8 mouse cellular contexts compared by ENCODE assay signal in the genomic region with DNA sequence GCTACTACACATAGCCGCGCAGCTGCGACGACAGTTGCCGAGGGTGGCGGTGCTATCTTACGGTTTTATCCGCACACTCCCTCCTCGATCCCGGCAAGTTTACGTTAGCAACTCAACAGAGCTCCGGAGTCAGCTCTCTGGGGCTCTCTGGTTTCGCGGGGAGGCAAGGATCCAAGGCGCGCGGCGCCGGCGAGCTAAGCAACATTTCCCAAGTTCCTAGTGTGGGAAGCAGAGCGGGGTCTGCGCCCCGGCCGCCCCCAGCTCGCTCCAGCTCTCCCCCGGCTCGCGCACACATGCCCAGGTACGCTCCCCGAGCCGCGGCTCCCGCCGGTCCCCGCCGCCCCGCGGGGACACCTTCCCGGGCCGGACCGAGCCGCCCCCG. TPM values are rescaled to one million over a fixed set of nuclear protein-coding genes. Genes with fewer than 3 reads are reported as not detected.
DNase-seq lines count a peak whose midpoint lies in the region; ATAC-seq and TF ChIP-seq lines count a peak whose summit lies in the region.

No protein-coding gene starts in this region.

- peak; percentile 74 for ATAC-seq in embryonic facial prominence, embryonic 14.5 days (ENCODE audit: low read depth)
- ATAC-seq in heart, embryonic 16.5 days (replicated peaks; ENCODE audit: extremely low read depth, insufficient read depth, low FRiP score), result peak; percentile 33
- peak; percentile 64 for ATAC-seq in limb, embryonic 14.5 days (ENCODE audit: low FRiP score, low read depth)
- peak; percentile 68 for ATAC-seq in midbrain, postnatal 0 days (ENCODE audit: low FRiP score)

- no peak for TF ChIP-seq POLR2A in ES-Bruce4 (IDR thresholded peaks at IDR 0.05; ENCODE audit: insufficient read depth, low read length)
- no peak for TF ChIP-seq POLR2A in limb, embryonic 14.5 days (IDR thresholded peaks at IDR 0.05; ENCODE audit: borderline replicate concordance, extremely low read depth, insufficient read depth, insufficient read length)

- DNase-seq in heart, embryonic 10.5 days (ENCODE audit: low spot score), result no peak
- DNase-seq in heart, adult 11 months, result no peak
- peak; percentile 74 for DNase-seq in embryonic facial prominence, embryonic 14.5 days (ENCODE audit: low spot score)
- peak; percentile 76 for DNase-seq in limb, embryonic 14.5 days (ENCODE audit: low spot score)
- DNase-seq in midbrain, postnatal 0 days (ENCODE audit: low spot score), result peak; percentile 34
- peak; percentile 70 for DNase-seq in thymus, postnatal 14 days

- H3K9ac ChIP-seq in ES-Bruce4 (ENCODE audit: low read depth, poor library complexity, severe bottlenecking), result peak overlapping the region; percentile 99
- H3K9ac ChIP-seq in embryonic facial prominence, embryonic 14.5 days (ENCODE audit: low read depth, low read length), result peak overlapping the region; percentile 97
- peak overlapping the region; percentile 99 for H3K9ac ChIP-seq in heart, embryonic 16.5 days (ENCODE audit: low read length)
- peak overlapping the region; percentile 88 for H3K9ac ChIP-seq in limb, embryonic 14.5 days (ENCODE audit: low read depth, low read length, severe bottlenecking)
- peak overlapping the region; percentile 77 for H3K9ac ChIP-seq in midbrain, postnatal 0 days (replicated peaks; ENCODE audit: low read length, poor library complexity, severe bottlenecking)

- H3K4me2 ChIP-seq in embryonic facial prominence, embryonic 14.5 days (ENCODE audit: low read depth, low read length), result peak overlapping the region; percentile 74
- peak overlapping the region; percentile 76 for H3K4me2 ChIP-seq in heart, embryonic 16.5 days (ENCODE audit: low read depth, low read length)
- H3K4me2 ChIP-seq in limb, embryonic 14.5 days (replicated peaks; ENCODE audit: low read depth, low read length, severe bottlenecking), result peak overlapping the region; percentile 66
- peak overlapping the region; percentile 79 for H3K4me2 ChIP-seq in midbrain, postnatal 0 days (ENCODE audit: low read depth, low read length, poor library complexity, severe bottlenecking)

- TF ChIP-seq EP300 in ES-Bruce4 (IDR thresholded peaks at IDR 0.05; ENCODE audit: insufficient read depth, low read depth, low read length), result no peak

- H3K9me3 ChIP-seq in heart, embryonic 10.5 days, result no peaks in the 10 kb centered on the region
- no peaks in the 10 kb centered on the region for H3K9me3 ChIP-seq in ES-Bruce4 (replicated peaks; ENCODE audit: control insufficient read depth, insufficient read depth, low read length, poor library complexity, severe bottlenecking)
- H3K9me3 ChIP-seq in embryonic facial prominence, embryonic 14.5 days (ENCODE audit: control insufficient read depth, low read length), result no peaks in the 10 kb centered on the region
- no peaks in the 10 kb centered on the region for H3K9me3 ChIP-seq in heart, embryonic 16.5 days (replicated peaks; ENCODE audit: control insufficient read depth, low read length)
- no peaks in the 10 kb centered on the region for H3K9me3 ChIP-seq in limb, embryonic 14.5 days (ENCODE audit: control insufficient read depth, low read length)
- H3K9me3 ChIP-seq in midbrain, postnatal 0 days (ENCODE audit: low read length), result no peaks in the 10 kb centered on the region

- peak overlapping the region; percentile 93 for H3K4me3 ChIP-seq in heart, embryonic 10.5 days
- peak overlapping the region; percentile 99 for H3K4me3 ChIP-seq in ES-Bruce4 (ENCODE audit: low read depth, low read length)
- H3K4me3 ChIP-seq in embryonic facial prominence, embryonic 14.5 days (ENCODE audit: low read depth, low read length), result peak overlapping the region; percentile 96
- H3K4me3 ChIP-seq in heart, embryonic 16.5 days (ENCODE audit: low read length), result peak overlapping the region; percentile 88
- H3K4me3 ChIP-seq in limb, embryonic 14.5 days (replicated peaks; ENCODE audit: low read length), result peak overlapping the region; percentile 84
- H3K4me3 ChIP-seq in midbrain, postnatal 0 days (ENCODE audit: low read depth, low read length), result peak overlapping the region; percentile 81

- H3K27ac ChIP-seq in heart, embryonic 10.5 days, result peak overlapping the region; percentile 100
- H3K27ac ChIP-seq in ES-Bruce4 (ENCODE audit: insufficient read depth, low read length), result peak overlapping the region; percentile 61
- H3K27ac ChIP-seq in embryonic facial prominence, embryonic 14.5 days (replicated peaks; ENCODE audit: low read depth, low read length), result peak overlapping the region; percentile 100
- peak overlapping the region; percentile 100 for H3K27ac ChIP-seq in heart, embryonic 16.5 days (ENCODE audit: low read length)
- H3K27ac ChIP-seq in limb, embryonic 14.5 days (replicated peaks; ENCODE audit: low read depth, low read length), result peak overlapping the region; percentile 100
- peak overlapping the region; percentile 86 for H3K27ac ChIP-seq in midbrain, postnatal 0 days (ENCODE audit: low read depth, low read length)

- no peaks in the 10 kb centered on the region for H3K27me3 ChIP-seq in heart, embryonic 10.5 days (ENCODE audit: insufficient read depth, poor library complexity, severe bottlenecking)
- no peaks in the 10 kb centered on the region for H3K27me3 ChIP-seq in ES-Bruce4 (ENCODE audit: control insufficient read depth, insufficient read depth, low read length, poor library complexity, severe bottlenecking)
- H3K27me3 ChIP-seq in embryonic facial prominence, embryonic 14.5 days (replicated peaks; ENCODE audit: control insufficient read depth, insufficient read depth, low read length), result no peaks in the 10 kb centered on the region
- no peaks in the 10 kb centered on the region for H3K27me3 ChIP-seq in heart, embryonic 16.5 days (ENCODE audit: control insufficient read depth, insufficient read depth, low read length)
- H3K27me3 ChIP-seq in limb, embryonic 14.5 days (ENCODE audit: control insufficient read depth, insufficient read depth, low read length), result no peaks in the 10 kb centered on the region
- no peaks in the 10 kb centered on the region for H3K27me3 ChIP-seq in midbrain, postnatal 0 days (ENCODE audit: insufficient read depth, low read length)

- H3K36me3 ChIP-seq in heart, embryonic 10.5 days, result peaks cover under 1% of the 10 kb centered on the region; the same call in 1 of the 2 replicates
- H3K36me3 ChIP-seq in ES-Bruce4 (ENCODE audit: control insufficient read depth, insufficient read depth, low read length, poor library complexity, severe bottlenecking), result peaks cover 4% of the 10 kb centered on the region; the same call in 1 of the 2 replicates
- peaks cover under 1% of the 10 kb centered on the region; the same call in 1 of the 2 replicates for H3K36me3 ChIP-seq in embryonic facial prominence, embryonic 14.5 days (ENCODE audit: control insufficient read depth, insufficient read depth, low read length)
- no peaks in the 10 kb centered on the region for H3K36me3 ChIP-seq in heart, embryonic 16.5 days (ENCODE audit: control insufficient read depth, insufficient read depth)
- 0 out of 2 replicates have a peak, but pooled peaks cover 3% of the 10 kb centered on the region for H3K36me3 ChIP-seq in limb, embryonic 14.5 days (ENCODE audit: control insufficient read depth, insufficient read depth, low read length)
- H3K36me3 ChIP-seq in midbrain, postnatal 0 days (ENCODE audit: insufficient read depth, low read length), result no peaks in the 10 kb centered on the region

- H3K4me1 ChIP-seq in heart, embryonic 10.5 days, result peaks cover 41% of the 10 kb centered on the region
- peaks cover 2% of the 10 kb centered on the region for H3K4me1 ChIP-seq in ES-Bruce4 (ENCODE audit: control insufficient read depth, insufficient read depth, low read length)
- H3K4me1 ChIP-seq in embryonic facial prominence, embryonic 14.5 days (ENCODE audit: control insufficient read depth, insufficient read depth, low read length), result peaks cover 33% of the 10 kb centered on the region
- peaks cover 45% of the 10 kb centered on the region for H3K4me1 ChIP-seq in heart, embryonic 16.5 days (ENCODE audit: control insufficient read depth, insufficient read depth, low read length)
- H3K4me1 ChIP-seq in limb, embryonic 14.5 days (ENCODE audit: control insufficient read depth, insufficient read depth, low read length), result peaks cover 28% of the 10 kb centered on the region
- 0 out of 2 replicates have a peak, but pooled peaks cover 4% of the 10 kb centered on the region for H3K4me1 ChIP-seq in midbrain, postnatal 0 days (ENCODE audit: insufficient read depth, low read length)

- 0% methylated on average over 39 of the region's 43 CpGs for WGBS in heart, embryonic 10.5 days
- under 1% methylated on average over 29 of the region's 43 CpGs for WGBS in embryonic facial prominence, embryonic 14.5 days
- WGBS in heart, embryonic 16.5 days, result under 1% methylated on average over 43 of the region's 43 CpGs
- WGBS in limb, embryonic 14.5 days, result 0% methylated on average over 23 of the region's 43 CpGs
- WGBS in midbrain, postnatal 0 days, result under 1% methylated on average over 30 of the region's 43 CpGs

- no peak for TF ChIP-seq CTCF in ES-Bruce4 (IDR thresholded peaks at IDR 0.05; ENCODE audit: low read depth, low read length)
- TF ChIP-seq CTCF in midbrain, postnatal 0 days (IDR thresholded peaks at IDR 0.05), result no peak

RNA-seq across cellular contexts. Expression of gene Myom1, which starts 0.7 kb away (rescaled TPM):
- polyA plus RNA-seq in heart, embryonic 10.5 days (2016; fragmentation: Nextera tagmentation; extraction: Ambion mirVana), result 109 and 198 TPM in 2 replicates
- 2.3 and 2.8 TPM in 2 replicates for polyA plus RNA-seq in ES-Bruce4 (2011; ENCODE audit: insufficient read depth, insufficient read length, low read depth, missing spikeins)
- polyA plus RNA-seq in embryonic facial prominence, embryonic 14.5 days (2014; fragmentation: Nextera tagmentation; extraction: Ambion mirVana), result 53.1 and 61.5 TPM in 2 replicates
- polyA plus RNA-seq in heart, embryonic 16.5 days (2015; fragmentation: Nextera tagmentation; extraction: Ambion mirVana), result 216 and 224 TPM in 2 replicates
- polyA plus RNA-seq in limb, embryonic 14.5 days (2012; rRNA removed), result 20.8 and 29.6 TPM in 2 replicates
- 22.6 and 33.2 TPM in 2 replicates for polyA plus RNA-seq in limb, embryonic 14.5 days (2014; fragmentation: Nextera tagmentation; extraction: Ambion mirVana)
- total RNA-seq in midbrain, postnatal 0 days (2014; rRNA removed), result 0.60 and 0.90 TPM in 2 replicates
- 0.66 and 1.2 TPM in 2 replicates for polyA plus RNA-seq in midbrain, postnatal 0 days (2015; fragmentation: Nextera tagmentation; extraction: Ambion mirVana)

RNA-seq across cellular contexts. Expression of gene Myl12a, which starts 1.0 kb away (rescaled TPM):
- polyA plus RNA-seq in heart, embryonic 10.5 days (2016; fragmentation: Nextera tagmentation; extraction: Ambion mirVana), result 742 and 776 TPM in 2 replicates
- polyA plus RNA-seq in ES-Bruce4 (2011; ENCODE audit: insufficient read depth, insufficient read length, low read depth, missing spikeins), result 626 and 676 TPM in 2 replicates
- 690 and 724 TPM in 2 replicates for polyA plus RNA-seq in embryonic facial prominence, embryonic 14.5 days (2014; fragmentation: Nextera tagmentation; extraction: Ambion mirVana)
- 666 and 686 TPM in 2 replicates for polyA plus RNA-seq in heart, embryonic 16.5 days (2015; fragmentation: Nextera tagmentation; extraction: Ambion mirVana)
- polyA plus RNA-seq in limb, embryonic 14.5 days (2012; rRNA removed), result 361 and 386 TPM in 2 replicates
- polyA plus RNA-seq in limb, embryonic 14.5 days (2014; fragmentation: Nextera tagmentation; extraction: Ambion mirVana), result 718 and 721 TPM in 2 replicates
- 39.9 and 40.9 TPM in 2 replicates for total RNA-seq in midbrain, postnatal 0 days (2014; rRNA removed)
- 65.3 and 65.7 TPM in 2 replicates for polyA plus RNA-seq in midbrain, postnatal 0 days (2015; fragmentation: Nextera tagmentation; extraction: Ambion mirVana)

Comparison
In these comparisons a context has a peak if more than half of its experiments do, and no peak if none do; other contexts are left out.
1. DNase-seq: peak in embryonic facial prominence, embryonic 14.5 days (single experiment), limb, embryonic 14.5 days (single experiment), midbrain, postnatal 0 days (single experiment) and thymus, postnatal 14 days (single experiment); none in heart, embryonic 10.5 days (single experiment) and heart, adult 11 months (single experiment).
2. Peak in every context shown above with its lines, with median percentiles within 50 percentile points of each other: H3K27ac ChIP-seq, H3K4me3 ChIP-seq, H3K9ac ChIP-seq, ATAC-seq and H3K4me2 ChIP-seq.